Mouse (Mus musculus): ENCODE data around the gene Bmt2.

The Bmt2 gene

GRCm38 (mm10) chr6:13677818-13678282, at the start of gene Bmt2:
Gene Bmt2, minus strand, starts transcription at chr6:13677966.
- peak; percentile 100 for DNase-seq (ENCODE audit: extremely low read depth, insufficient read length, low spot score)

- DNase-seq (ENCODE audit: extremely low read depth, insufficient read length, low spot score): no peak
These were observed 44.4 kb upstream of the Bmt2 start for GRCm38 (mm10) chr6:13722166-13722565.

GRCm38 (mm10) chr6:13714867-13715266, 37.1 kb upstream of the Bmt2 start:
- DNase-seq (ENCODE audit: extremely low read depth, insufficient read length, low spot score): no peak

GRCm38 (mm10) chr6:13696882-13697281, 19.1 kb upstream of the Bmt2 start:
- DNase-seq (ENCODE audit: extremely low read depth, insufficient read length, low spot score): no peak

GRCm38 (mm10) chr6:13695103-13695845, 17.5 kb upstream of the Bmt2 start:
- DNase-seq (ENCODE audit: extremely low read depth, insufficient read length, low spot score): no peak

GRCm38 (mm10) chr6:13691657-13692294, 14.0 kb upstream of the Bmt2 start:
- DNase-seq (ENCODE audit: extremely low read depth, insufficient read length, low spot score): no peak

- DNase-seq (ENCODE audit: extremely low read depth, insufficient read length, low spot score): no peak
These were observed 12.6 kb upstream of the Bmt2 start for GRCm38 (mm10) chr6:13690398-13690797.

GRCm38 (mm10) chr6:13683929-13684595, 6.3 kb upstream of the Bmt2 start:
- no peak for DNase-seq (ENCODE audit: extremely low read depth, insufficient read length, low spot score)

- DNase-seq (ENCODE audit: extremely low read depth, insufficient read length, low spot score): no peak
These were observed 583 bp upstream of the Bmt2 start for GRCm38 (mm10) chr6:13678349-13678748.

GRCm38 (mm10) chr6:13677141-13677761, 515 bp downstream of the Bmt2 start:
- DNase-seq (ENCODE audit: extremely low read depth, insufficient read length, low spot score): peak; percentile 90

GRCm38 (mm10) chr6:13676196-13676595, 1.6 kb downstream of the Bmt2 start:
- DNase-seq (ENCODE audit: extremely low read depth, insufficient read length, low spot score): no peak

- no peak for DNase-seq (ENCODE audit: extremely low read depth, insufficient read length, low spot score)
These were observed 3.0 kb downstream of the Bmt2 start for GRCm38 (mm10) chr6:13674600-13675305.

GRCm38 (mm10) chr6:13665646-13666045, 12.1 kb downstream of the Bmt2 start:
- DNase-seq (ENCODE audit: extremely low read depth, insufficient read length, low spot score): no peak

- no peak for DNase-seq (ENCODE audit: extremely low read depth, insufficient read length, low spot score)
These were observed 19.8 kb downstream of the Bmt2 start for GRCm38 (mm10) chr6:13658016-13658415.

GRCm38 (mm10) chr6:13654081-13654480, 23.7 kb downstream of the Bmt2 start:
- no peak for DNase-seq (ENCODE audit: extremely low read depth, insufficient read length, low spot score)

GRCm38 (mm10) chr6:13652284-13652683, 25.5 kb downstream of the Bmt2 start:
- no peak for DNase-seq (ENCODE audit: extremely low read depth, insufficient read length, low spot score)

GRCm38 (mm10) chr6:13650854-13651253, 26.9 kb downstream of the Bmt2 start:
- no peak for DNase-seq (ENCODE audit: extremely low read depth, insufficient read length, low spot score)

- no peak for DNase-seq (ENCODE audit: extremely low read depth, insufficient read length, low spot score)
These were observed 29.5 kb downstream of the Bmt2 start for GRCm38 (mm10) chr6:13648305-13648704.

GRCm38 (mm10) chr6:13636582-13636989, 41.2 kb downstream of the Bmt2 start:
- DNase-seq (ENCODE audit: extremely low read depth, insufficient read length, low spot score): no peak

GRCm38 (mm10) chr6:13632571-13632970, 45.2 kb downstream of the Bmt2 start:
- peak; percentile 23 for DNase-seq (ENCODE audit: extremely low read depth, insufficient read length, low spot score)

- DNase-seq (ENCODE audit: extremely low read depth, insufficient read length, low spot score): no peak
These were observed 47.2 kb downstream of the Bmt2 start for GRCm38 (mm10) chr6:13630607-13631006.
